Mouse (Mus musculus) mouse embryonic stem cell (cell line): ENCODE data around the gene Mfn1.

Experiments used
- in situ Hi-C, 2 experiments: fragments of 300-500 bp; cut with MboI; formaldehyde crosslinking; loops; 1 replicate in 1 of 2; 3 replicates in 1 of 2; pipeline ENCODE4 v1.14.3; 2019 to 2020; ENCODE audit warnings: low sequenced_read_pairs in 2 of 2, low pct_unique_long_range_greater_than_20kb in 1 of 2, mixed read lengths in 1 of 2; ENCODE audit not compliant: unreplicated experiment in 1 of 2

Mfn1 gene

DNA sequence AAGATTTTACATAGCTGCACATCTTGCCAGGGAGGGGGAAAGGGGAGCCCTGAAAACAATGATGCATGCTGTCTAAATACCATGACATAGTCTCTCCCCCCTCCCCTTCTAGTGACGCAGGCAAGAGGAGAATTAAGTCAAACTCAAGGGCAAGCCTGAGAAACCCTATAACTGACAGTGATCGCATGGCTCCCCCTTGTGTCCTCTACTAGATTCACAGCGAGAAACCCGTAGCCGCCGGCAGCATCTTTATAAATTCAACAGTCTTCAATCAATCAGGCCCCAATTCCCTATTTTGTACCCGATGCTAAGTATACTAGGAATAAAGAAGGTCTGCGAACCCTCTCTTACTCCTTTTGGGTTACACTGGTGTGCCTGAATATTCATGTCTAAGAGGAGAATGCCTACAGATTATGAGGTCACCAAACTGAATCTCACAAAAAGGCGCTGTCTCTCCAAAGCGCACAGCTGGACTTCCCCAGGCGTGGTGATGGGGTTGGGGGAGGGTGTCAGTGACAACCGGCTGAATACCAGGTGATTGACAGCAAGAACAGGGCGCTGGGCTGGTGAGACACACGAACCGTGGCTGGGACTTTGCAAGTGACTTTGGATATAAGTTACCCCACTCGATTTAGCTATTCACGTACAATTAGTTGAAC, 20.5 kb upstream of the Mfn1 start:
- in situ Hi-C loops, result loop anchor here in 1 of 2 experiments (10.0 kb wide), 1 partner anchor 134 kb away; no protein-coding TSS in a partner anchor

DNA sequence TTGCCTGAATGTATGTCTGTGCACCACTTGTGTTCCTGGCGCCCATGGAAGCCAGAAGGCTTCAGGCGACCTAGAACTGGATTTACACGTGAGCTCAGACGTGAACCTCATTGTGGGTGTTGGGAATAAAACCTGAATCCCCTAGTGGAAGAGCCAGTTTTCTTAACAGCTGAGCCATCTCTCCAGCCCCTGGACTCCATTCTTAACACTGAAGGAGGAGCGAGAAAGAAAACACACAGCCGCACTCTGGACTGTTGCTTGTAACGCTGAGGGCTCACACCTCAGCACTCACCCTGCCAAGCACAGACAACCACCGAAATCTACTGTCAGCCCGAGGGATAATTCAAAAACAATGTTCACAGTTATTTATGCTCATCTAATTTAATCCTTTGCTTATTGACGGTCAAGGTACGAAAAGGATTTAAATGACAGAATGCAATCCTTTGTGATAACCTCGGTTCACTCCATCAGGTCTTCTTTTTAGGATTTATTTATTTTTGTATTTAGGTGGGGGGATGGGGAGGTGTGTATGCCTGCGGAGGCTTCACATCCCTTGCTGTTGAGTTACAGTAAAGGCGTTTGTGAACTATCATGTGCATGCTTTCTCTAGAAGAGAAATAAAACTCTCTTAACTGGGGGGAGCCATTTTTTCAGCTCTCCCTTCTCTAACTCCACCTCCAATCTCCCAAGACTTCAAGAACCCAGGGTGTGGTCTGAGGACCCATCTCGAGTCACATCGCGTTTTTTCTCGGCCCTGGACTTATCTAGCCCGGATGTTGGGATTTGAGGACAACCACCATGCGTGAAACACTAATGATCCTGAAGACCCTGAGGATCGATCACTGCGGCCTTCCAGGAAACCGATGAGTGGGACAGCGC, 19.5 kb upstream of the Mfn1 start, which contains the start of gene Zfp639:
TSS of gene Zfp639 (plus strand) at position 764 of the 879 bp plus-strand sequence.
- in situ Hi-C loops, result loop anchor here in 1 of 2 experiments (10.0 kb wide), 1 partner anchor 135 kb away; no protein-coding TSS in a partner anchor

DNA sequence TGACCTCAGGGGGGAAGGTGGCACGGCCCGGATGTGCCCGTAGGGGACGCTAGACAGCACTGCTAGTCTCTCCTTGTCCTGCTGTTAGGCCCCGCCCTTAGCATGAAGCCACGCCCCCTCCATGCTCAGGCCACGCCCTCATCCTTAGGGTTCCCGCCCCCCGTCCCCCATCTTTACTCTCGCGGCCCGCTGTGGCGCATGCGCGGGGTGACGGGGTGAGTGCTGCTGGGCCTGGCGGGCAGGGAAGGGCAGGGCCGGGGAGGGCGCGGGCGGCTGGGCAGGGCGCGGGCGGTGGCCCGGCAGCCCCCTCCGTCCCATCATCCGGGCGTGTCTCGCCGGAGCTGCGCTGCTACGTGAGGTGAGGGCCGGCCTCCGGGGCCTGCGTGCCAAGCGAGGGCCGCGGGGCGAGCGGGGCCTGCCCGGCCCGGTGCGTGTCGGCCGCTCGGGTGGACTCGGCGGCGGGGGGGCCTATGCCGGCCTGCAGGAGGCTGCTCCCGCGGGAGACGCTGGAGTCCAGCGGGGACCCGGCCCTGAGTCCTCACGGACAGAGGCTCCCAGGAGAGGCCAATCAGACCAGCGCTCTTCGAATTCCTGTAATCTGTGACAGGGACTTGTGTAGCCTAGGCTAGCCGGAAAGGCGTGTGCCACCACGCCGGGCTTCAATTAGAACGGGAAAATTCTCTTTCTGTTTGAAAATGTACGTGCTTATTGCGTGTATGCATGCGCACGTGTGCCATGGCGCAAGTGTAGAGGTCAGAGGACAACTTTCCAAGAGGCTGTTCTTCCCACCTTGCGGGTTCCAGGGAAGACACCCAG, 18.7 kb upstream of the Mfn1 start:
- in situ Hi-C loops, result no loop called here

DNA sequence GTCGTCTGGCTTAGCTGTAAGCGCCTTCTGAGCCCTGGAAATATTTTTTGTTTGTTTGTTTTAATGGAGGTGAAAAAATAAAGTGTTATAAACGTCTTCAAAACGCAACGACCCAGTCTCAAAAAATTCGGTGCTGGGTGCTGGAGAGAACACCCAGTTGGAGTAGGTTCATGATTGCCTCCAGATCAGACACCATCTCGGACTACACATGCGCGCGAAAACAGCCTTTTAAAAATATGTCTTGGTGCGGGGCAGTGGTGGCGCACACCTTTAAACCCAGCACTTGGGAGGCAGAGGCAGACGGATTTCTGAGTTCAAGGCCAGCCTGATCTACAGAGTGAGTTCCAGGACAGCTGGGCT, 18.1 kb upstream of the Mfn1 start:
- in situ Hi-C loops, result no loop called here

DNA sequence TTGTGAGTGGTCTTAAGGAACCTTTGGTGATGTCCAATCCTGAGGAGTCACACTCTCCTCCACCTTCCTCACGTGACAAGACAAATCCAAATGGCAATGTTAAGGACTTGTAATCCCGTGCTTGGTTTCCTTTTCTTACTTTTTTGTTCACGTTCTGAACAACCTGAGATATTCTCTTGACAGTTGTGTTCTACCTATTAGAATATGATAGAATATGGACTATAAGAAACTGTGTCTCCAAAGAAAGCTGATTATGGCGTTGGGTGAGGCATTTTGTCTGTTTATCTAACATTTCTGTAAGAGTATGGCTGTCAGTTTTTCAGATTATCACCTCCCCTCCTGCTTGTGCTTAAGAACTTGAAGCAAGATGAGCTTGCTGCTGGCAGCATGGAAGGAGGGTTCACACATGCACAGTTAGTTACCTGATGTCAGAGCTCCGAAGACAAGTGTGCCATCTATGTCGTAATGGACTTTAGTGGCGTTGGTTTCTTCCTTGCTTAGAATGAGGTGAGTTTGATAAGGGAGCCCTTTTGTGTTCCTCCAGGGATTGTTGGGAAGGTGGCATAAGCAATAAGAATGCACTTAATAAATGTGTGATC, 16.5 kb upstream of the Mfn1 start:
- in situ Hi-C loops, result no loop called here

DNA sequence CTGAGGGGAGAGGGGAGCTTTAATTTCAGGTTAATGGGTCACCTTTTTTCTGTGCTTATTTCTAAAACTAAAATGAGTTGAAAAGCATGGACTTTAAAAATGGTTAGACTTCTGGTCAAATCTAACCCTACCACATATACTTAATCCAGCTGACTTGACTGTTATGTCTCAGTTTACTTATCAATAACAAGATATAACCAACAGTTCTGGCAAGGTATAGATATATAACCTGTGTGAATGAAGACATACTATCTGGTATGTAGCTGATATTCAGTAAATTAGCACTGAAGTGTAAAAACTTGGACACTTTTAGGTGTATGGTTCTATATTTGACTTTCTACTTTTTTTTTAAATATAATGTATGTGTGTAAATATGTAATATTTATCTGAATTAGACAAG, 15.7 kb upstream of the Mfn1 start:
- in situ Hi-C loops, result no loop called here

DNA sequence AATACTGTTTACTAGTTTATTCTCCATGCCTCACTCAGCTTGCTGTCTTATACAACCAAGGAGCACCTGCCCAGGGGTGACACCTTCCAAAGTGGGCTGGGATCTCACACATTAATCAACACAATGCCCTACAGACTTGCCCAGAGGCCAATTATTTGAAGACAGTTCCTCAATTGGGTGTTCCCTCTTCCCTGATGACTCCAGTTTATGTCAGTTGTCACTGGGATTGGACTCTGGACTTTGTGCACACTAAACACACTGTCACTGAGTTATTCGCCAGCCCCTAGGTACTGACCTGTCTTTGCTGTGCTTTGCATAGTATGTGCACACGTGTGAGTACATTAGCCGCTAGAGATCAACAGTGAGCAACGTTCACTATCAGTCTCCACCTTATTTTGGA, 2.1 kb upstream of the Mfn1 start:
- in situ Hi-C loops, result no loop called here

DNA sequence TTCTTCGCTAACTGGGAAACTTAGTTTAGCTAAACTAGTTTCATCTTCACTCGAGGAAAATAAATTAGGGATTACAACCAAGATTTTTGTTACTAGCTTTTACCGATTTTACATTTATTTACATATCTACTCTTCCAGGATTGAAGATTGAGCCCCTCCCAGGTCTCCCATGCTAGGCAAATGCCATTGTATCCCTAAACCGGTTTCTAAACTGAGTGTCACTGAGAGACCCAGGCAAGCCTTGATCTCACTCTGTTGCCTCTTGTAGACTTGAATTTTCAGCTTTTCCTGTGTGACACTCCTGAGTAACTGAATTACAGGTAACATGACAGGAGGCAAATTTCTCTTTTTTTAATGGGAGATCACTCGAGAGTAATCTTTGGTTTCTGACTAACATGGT, 776 bp downstream of the Mfn1 start:
- in situ Hi-C loops, result no loop called here

DNA sequence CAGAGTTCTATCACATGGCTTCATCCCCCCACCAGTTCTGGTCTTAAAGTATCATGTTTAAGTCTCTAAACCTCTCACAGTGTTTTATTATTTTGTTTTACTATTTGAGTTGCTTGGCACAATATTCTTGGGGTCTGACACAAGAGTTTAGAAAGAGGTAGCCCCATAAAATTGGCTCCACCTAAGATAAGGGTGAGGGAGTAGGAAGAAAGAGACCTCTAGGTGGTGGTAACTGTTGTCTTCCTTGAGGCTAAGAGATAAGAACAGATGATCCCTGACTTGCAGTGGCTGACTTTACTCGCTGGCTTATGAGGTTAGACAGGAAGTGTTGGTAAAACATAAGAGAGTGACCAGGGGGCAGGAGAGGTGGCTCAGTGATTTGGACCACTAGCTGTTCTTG, 6.4 kb downstream of the Mfn1 start:
- in situ Hi-C loops, result no loop called here

DNA sequence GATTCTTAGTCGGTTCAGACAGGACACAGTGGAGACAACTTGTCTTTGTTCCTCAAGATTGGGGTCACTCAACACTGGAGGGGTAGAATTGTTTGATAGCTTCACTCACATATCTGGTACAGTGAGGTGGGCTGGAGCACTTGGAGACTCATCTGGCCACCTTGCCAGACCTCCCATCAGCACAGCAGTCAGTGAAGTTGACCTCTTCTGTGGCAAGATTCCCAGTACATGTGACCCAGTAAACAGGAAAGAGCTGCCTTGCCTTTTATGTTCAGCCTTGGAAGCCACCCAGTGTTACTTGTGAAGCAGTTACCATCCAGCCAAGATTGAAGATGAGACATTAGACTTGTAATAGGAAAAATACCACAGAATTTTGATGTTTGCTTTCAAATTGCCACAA, 8.3 kb downstream of the Mfn1 start:
- in situ Hi-C loops, result no loop called here

DNA sequence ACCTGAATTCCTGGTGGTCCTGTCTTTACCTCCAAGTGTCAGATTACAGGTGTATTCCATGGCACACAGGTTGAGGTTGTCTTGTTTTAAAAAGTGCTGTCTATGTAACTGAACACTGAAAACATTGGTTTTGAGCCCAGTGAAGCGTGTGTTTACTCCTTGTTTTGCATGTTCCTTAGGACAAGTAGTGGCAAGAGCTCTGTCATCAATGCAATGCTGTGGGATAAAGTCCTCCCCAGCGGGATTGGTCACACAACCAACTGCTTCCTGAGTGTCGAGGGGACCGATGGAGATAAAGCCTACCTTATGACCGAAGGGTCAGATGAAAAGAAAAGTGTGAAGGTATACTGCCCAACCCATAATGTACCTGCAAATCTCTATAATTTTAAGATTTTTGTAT, 8.8 kb downstream of the Mfn1 start:
- in situ Hi-C loops, result no loop called here

DNA sequence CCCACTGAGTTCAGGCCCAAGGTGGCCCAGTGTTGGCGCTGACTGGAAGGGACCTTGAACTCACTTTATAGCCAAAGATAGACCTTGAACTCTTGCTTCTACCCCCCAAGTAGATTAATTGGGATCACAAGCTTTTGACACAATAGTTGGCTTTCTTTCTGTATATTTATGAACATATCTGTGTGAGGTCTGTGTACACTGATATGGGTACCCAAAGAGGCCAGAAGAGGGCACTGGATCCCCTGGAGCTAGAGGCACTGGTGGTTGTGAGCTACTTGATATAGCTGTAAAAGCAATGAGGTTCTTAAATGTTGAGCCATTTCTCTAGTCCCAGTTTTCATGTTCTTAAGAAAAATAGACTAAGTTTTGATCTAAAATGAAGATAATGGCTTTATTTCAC, 23.8 kb downstream of the Mfn1 start:
- in situ Hi-C loops, result no loop called here

DNA sequence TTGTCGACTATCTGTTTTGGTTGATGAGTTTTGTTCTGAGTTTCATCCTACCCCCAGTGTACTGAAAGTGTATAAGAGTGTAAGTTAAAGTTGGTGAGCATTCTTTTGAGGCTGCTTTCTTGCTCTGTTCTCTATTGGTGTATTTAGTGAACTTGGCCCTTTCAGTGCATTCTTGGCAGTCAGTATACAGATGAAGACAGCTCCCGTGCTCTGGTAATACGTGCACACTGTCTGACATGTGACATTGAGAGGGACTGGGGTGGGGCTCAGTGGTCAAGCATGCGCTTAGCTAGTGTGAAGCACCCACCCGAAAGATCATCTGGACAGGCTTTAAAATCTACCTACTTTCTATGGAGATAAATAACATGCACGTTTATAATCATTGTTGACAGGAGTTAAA, 34.1 kb downstream of the Mfn1 start:
- in situ Hi-C loops, result no loop called here

DNA sequence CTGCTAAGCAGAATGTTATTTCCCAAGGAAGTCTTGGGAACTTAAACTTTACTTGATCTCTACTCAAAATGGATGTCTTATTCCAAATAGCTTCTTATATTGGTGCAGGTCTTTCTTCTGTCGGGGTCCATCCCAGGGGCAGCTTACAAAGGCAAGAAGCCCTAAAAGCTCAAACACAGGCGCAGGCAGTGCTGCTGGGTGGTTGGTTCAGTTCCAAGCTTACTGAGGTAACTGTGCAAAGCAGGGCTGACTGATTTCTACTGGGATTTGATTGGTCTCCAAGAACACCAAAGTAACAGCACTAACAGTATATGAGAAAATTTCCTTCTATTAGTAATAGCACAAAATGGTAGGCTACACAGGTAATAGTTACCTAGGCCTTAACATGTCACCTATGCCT, 43.8 kb downstream of the Mfn1 start:
- in situ Hi-C loops, result no loop called here

DNA sequence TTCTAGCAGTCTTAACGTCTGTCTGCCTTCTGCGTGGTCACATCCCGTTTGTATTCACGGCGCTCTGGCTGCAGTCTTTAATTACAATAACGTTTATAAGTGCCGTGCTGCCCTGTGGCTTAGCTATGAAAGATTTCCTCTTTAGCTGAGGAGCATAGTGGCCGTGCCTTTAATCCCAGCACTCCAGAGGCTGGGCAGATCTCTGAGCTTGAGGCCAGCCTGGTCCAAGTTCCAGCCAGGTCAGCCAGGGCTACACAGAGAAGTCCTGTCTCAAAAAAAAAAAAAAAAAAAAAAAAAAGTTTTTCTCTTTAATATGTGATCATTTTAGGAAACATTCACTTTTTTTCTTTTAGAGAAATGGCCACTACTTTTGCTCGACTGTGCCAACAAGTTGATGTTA, 44.6 kb downstream of the Mfn1 start:
- in situ Hi-C loops, result no loop called here

DNA sequence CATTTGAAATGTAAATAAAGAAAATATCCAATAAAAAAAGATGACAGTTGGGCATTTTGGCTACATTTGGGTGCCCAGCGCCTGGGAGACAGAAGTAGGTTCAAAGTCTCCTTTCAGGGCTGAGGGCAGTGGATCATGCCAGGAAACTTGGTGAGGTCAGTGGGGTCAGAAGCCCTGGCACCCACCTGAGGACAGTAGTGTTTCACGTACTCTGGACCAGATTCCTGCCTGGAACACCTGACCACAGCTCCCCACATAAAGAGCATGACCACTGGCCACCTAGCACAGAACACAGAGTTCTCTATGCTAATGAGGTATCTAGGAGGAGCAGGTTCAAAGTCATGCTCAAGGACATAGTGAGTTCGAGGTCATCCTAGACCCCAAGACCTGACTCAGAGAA, 45.9 kb downstream of the Mfn1 start:
- in situ Hi-C loops, result no loop called here

DNA sequence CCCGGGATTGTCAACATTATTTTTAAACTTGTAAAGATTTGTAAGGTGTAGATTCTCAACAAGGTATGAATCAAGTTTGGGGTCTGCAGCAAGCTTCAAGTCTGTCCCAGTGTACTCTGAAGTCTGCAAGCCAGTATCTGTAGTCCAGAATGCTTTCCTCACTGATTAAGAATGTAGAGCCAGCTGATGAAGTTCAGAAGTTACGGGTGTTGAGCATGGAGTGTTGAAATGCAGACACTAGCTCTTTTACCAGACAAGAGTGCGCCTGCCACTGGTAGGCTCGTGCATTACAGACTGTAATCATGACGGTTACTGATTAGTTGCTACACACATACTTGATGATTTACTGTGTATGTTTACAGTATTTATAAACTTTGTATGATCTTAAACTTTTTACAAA, 49.5 kb downstream of the Mfn1 start:
- in situ Hi-C loops, result no loop called here

DNA sequence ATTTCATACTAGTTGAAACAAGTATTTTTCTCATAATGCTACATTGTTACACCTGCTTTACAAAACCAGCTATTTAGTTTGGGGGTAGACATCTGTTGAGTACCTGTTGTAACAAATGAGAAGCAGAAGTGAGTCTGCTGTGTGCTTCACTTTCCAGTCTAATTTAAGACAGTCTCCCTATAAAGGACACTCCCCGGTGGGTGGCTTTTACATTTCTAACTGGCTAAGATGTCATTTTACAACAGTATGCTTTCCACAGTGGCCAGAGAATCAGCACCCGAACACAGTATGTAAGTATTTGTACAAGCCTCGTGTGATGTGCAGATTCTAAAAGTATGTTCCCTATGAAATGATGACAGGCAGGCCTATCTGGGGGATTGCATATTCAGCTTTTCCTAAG, 51.5 kb downstream of the Mfn1 start:
- in situ Hi-C loops, result no loop called here

DNA sequence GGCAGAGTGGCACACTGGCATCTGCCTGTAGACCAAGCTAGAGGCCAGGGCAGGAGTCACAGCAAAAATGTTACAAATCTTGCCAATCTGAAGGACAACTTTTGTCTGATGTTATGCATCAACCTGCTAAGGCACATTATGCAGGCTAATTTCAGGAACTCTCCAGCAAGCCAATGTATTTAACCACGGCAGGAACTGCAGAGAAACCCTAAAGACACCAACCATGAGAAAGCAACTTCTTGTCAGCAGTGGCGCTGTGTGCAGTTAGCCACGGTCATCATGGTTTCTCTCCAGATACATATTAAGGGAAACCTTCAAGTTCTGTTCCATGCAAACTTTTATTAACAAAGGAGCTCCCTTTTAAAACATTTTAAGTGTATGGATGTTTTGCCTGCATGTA, 52.6 kb downstream of the Mfn1 start:
- in situ Hi-C loops, result no loop called here
